Mouse (Mus musculus): ENCODE results near the gene Pigl.

The Pigl gene

DNA sequence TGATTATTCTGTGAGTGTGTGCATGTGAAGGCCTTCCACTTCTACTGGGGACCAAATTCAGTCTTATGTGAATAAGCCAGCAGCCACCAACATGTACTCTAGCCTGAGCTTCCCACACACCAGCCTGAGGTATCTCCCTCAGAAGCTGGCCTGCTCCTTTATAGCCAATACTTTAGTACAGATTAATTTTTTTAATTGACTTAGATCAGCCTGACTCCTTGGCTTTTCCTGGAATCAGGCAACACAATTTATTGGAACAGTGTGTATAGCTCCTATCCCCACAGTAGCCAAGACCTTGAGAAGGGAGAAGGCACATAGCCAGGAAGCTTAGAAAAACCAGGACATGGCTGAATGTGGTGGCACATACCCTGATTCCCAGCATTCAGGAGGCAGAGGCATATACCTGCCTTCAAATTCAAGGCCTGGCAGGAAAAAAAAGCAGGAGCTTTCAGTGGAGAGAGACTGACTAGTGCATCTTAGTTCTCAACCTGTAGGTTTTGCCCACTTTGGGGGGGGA, 97.7 kb downstream of the Pigl start:
- CTCF ChIA-PET = interaction anchor here in 3 of 4 experiments (0.5 to 1.7 kb wide), 3 partner anchors 19 to 43 kb away, joined by 3 to 4 read pairs (median 3); no protein-coding TSS in a partner anchor
- POLR2A ChIA-PET = interaction anchor here (0.8 to 33.0 kb wide), 44 partner anchors 8 to 99 kb away, joined by 3 to 1188 read pairs (median 8); partner anchors contain the start of genes Cenpv (in 3 of the 4) and Trpv2 (in 3 of the 4)

GRCm38 (mm10) chr11:62557205-62557604, 98.9 kb downstream of the Pigl start:
- ChIA-PET POLR2A (interaction anchor here (0.6 to 33.0 kb wide), 25 partner anchors 7 to 481 kb away, joined by 3 to 1188 read pairs (median 20); partner anchors contain the start of genes Cenpv (in 2 of the 4), Trpv2 (in 2 of the 4) and Ubb (in 1 of the 4)), CTCF (interaction anchor here in 1 of 4 experiments (0.7 kb wide), 1 partner anchor 277 kb away, joined by 3 read pairs; no protein-coding TSS in a partner anchor)

- CTCF ChIA-PET = interaction anchor here in 1 of 4 experiments (0.6 kb wide), 1 partner anchor 542 kb away, joined by 3 read pairs; no protein-coding TSS in a partner anchor
- POLR2A ChIA-PET = interaction anchor here in 3 of 4 experiments (0.6 to 33.0 kb wide), 15 partner anchors 7 to 880 kb away, joined by 3 to 1188 read pairs (median 10); partner anchors contain the start of genes Trpv2 (in 2 of the 3), Cenpv (in 1 of the 3) and Ubb (in 1 of the 3)
Measured at GRCm38 (mm10) chr11:62558152-62558551, 99.9 kb downstream of the Pigl start.

- POLR2A ChIA-PET = interaction anchor here in 3 of 4 experiments (0.7 to 33.0 kb wide), 14 partner anchors 8 to 50 kb away, joined by 3 to 1188 read pairs (median 10); partner anchors contain the start of genes Cenpv (in 2 of the 3), Ubb (in 2 of the 3) and Trpv2 (in 1 of the 3)
- CTCF ChIA-PET = no interaction called here
Measured at GRCm38 (mm10) chr11:62558961-62559646, 100.8 kb downstream of the Pigl start.

DNA sequence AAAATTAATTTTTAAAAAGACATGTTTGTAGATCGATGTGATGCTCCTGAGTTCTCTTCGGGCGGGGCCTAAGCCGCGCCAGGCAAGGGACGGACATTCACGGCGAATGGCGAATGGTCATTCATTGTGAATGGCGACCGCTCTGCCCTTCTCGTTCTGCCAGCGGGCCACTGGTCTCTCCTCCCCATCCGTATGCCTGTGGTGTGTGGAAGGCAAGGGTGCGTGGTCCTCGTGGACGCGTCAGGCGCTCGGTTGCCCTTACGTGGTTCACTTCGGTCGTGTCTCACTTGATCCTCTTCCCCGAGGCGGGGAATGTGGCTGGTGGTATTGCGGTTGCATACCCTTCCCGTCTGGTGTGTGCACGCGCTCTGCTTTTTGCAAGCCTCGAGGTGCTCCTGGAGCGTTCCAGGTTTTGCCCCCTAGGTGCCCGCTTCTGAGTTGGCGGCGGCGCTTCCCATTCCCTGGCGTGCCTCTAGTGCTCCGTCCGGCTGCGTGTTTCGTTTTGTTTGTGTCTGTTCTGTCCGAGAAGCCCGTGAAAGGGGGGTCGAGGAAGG, 102.3 kb downstream of the Pigl start:
- POLR2A ChIA-PET = interaction anchor here in 3 of 4 experiments (1.1 to 33.0 kb wide), 11 partner anchors 9 to 52 kb away, joined by 3 to 1188 read pairs (median 18); partner anchors contain the start of genes Ubb (in 3 of the 3), Cenpv (in 2 of the 3) and Trpv2 (in 1 of the 3)
- CTCF ChIA-PET = interaction anchor here in 1 of 4 experiments (0.6 kb wide), 1 partner anchor 119 kb away, joined by 5 read pairs; no protein-coding TSS in a partner anchor

DNA sequence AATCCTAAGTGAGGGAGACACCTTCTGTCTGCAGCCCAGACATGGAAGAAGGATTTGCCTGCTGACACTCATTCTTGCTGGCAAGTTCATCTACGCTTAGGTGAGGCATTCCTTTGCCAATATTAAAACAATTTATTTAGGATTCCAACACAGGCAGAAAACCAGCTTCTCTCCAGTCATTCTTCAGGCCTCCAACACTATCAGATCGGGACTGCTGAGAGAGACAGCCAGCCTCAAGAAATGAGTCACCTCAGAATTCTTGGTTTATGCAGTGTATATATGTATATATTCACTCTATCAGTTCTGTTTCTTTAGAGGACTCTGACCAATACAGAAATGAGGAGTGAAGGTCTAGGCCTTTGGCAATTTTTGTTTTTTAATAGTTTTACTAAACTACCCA, 105.3 kb downstream of the Pigl start:
- ChIA-PET CTCF (no interaction called here), POLR2A (interaction anchor here (0.6 to 33.5 kb wide), 9 partner anchors 9 to 43 kb away, joined by 3 to 727 read pairs (median 4); partner anchors contain the start of gene Ubb (in 2 of the 4))

Data from embryonic stem cell, embryonic (primary cell).